Mouse (Mus musculus) right cerebral cortex, postnatal 36 days (tissue): Measurements from ENCODE around the gene Sp2.

Experiments used
- DNase-seq, 2 experiments: peaks; one replicate each; pipeline ENCODE4 v3.0.0; 2022; ENCODE audit warnings: low spot score in 2 of 2, mixed read lengths in 1 of 2

Sp2 gene

DNA sequence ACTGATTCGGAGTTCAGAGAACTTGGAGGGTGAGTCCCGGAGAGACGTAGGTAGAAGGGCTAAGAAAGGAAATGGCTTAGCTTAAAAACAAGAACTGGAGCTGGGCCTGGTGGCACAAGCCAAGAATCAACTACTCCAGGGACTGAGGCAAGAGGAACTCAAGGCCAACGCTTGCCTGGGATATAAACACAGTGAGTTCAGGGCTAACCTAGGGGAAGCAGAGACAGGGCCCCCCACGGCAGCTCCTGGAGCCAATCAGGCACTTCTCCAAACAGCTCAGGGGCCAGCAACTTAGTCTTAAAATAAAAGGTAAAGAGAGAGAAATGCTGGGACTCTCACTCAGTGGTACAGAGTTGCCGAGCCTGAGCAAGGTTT lies 44.3 kb downstream of the Sp2 start:
- no peak for DNase-seq

DNA sequence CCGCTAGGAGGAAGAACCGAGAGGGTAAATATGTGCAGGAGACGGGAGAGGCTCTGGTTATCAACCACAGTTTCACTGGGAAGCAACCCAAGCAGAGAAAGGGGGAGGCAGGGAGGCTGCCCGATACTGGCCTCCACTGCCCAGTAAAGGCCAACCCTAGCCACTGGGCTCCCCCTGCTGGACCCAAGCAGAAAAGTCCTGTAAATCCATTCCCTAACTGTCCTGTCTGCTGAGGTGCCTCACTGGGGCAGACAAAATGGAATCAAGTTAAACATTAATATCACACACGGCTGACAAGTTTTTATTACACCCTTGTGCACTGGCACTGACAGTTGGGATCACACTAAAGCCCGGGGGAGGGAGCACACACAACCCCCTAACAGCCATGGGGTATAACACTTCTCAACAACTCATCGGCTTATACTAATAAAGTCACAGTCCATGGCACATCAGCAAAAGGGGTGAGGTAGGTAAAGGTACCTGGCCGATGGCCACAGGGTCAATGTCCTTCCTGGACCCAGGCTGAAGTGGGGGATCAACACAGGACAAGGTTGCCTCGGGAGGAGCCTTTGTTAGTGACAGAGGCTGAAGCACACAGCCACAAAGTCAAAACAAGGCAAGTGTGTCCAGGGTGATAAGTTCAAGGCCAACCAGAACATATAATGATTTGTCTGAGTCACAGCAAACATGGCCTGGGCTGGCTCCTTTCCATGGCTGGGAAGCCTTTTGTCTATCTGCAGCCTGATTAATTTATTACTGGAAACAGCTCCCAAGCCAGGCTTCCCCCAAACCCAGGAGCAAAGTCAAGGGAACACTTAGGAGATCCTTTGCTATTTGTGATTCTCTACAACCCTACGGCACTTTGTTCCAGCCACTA lies 45.0 kb downstream of the Sp2 start:
- DNase-seq = no peak

DNA sequence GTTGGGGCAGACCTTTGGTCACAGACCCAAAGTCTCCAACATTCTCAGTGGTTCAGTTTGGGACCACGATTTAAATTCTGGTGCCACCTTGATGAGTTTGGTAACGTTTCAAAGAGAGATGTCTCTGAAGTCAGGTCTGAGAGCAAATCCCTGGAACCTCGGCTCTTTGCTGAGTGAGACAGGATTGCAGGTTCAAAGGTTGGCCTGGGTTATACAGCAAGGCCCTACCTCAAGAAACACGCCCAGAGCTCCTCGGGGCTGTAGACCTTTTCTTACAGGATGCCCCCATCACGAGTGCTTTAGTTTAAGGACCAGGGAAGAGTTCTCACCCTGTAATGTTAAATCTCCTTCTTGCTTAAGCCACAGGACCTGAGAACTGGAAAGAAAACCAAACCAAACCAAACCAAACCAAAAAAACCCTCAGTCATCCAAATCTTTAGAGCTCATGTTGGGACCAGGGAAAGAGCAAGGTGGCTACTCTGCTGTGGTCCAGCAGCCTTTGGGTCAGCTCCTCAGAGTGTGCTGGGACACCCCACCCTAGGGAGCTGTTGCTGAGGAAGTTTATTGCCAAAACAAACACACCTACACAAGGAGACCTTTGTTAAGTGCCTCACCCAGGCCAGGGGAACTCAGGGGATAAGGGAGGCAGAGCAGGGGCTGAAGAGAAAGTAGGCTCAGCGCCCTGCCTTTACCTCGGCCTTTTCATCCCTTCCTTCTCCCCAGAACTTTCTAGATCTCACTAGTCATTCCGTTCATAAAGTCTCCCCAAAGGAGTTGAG lies 46.7 kb downstream of the Sp2 start:
- DNase-seq = no peak

DNA sequence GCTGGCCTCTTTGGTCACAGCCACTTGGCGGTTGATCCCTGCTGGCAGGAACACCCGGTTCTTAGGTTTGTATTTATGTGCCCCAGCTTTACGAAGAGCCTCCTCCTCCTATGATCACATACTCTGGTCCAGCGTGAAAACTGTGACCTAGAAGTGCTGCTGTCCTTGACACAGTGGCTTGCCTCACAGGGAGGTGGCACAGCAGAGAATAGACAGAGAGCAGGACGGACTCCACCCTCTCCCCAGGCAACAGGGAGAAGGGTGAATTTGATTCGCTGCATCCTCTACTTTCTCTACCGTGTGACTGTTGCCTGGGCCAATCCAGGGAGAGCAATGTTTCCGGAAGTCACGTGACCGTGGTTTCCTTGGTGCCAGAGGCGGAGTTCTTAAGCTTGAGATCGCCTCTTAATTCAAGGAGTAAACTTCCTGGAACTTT lies 47.8 kb downstream of the Sp2 start:
- DNase-seq = no peak

- DNase-seq = no peak
Observed at GRCm38 (mm10) chr11:96933562-96934276, 49.0 kb downstream of the Sp2 start.

DNA sequence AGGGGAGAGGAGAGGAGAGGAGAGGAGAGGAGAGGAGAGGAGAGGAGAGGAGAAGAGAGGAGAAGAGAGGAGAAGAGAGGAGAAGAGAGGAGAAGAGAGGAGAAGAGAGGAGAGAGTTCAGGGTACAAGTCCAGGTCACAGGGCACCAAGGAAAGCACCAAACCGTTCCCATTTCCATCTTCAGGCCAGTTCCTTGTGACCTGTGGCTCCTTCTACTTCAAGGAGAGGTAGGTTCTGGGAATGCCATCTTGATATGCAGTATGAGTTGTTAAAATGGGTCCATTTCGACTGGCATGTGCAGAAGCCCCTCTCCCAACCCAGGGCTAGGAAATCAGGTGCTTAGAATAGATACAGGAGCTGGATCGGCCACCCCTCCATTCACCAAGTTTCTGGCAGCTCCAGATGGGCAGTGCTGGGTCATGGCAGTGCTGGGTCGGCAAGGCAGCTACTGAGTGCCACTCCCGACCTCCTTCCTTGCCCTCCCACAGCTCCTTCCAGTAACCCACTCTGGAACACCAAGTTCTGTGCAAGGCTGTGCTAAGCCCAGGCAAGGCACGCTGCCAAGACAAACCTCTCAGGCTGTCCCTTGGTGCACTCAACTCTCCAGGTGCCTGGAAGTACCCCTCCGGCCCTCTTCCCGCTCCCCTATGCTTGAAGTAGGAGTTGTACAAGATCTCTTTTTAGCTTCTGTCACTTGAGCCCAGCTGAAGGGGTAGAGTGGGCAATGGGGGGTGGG lies 51.3 kb downstream of the Sp2 start:
- DNase-seq = no peak

DNA sequence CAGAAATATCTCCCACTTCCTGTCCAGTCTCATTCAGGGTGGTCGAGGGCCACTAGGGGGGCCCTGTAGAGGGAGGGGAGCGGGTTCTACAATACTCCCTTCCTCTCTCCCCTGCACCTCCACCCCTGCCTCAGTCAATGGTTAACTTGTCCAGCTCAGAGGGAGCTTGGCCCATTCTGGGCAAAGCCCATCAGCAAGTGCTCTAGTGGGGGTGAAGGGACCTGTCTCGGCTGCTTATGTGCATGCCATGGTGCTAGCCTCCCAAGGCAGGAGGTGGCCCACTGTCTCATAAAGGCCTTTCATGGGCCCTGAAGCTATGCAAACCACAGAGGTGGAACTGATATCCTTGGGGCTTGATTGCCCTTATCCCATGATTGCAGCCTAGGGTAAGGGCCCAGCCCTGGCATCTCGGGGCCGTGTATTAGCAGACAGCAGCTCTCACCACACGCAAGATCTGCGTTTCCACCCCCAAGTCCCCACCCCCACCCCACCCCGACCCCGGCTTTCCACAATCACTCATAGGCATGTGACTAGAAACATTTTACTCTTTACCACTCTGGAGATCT lies 52.9 kb downstream of the Sp2 start:
- DNase-seq = no peak

DNA sequence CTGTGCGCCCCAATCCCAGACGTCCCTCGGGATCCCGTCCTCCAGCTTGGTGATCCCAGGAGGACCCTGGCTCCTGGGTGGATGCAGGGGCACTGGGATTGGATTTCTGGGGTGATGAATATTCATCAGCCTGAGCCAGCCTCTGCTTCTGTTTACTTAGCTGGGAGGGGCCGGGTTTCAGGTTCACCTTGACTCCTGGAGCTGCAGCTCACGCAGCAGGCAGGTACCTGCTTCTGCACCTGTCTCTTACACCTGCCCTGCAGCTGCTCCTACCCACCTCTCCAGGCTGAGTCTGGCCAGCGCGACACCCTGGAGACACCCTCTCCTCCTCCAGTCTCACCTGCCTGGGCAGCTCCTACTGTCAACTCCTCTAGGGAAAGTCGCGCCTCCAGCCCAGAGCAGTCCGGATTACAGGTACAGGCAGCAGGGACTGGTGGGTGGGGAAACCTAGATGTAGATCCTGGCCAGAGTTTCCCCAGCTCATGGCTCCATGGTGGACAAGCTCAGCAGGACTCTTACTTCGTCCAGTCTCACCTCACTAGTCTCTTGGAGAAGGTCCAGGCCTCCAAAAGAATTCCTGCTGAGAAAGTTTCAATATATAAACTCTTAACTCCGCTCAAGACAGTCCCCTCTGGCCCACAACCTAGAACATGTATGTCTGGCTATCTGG lies 53.5 kb downstream of the Sp2 start:
- DNase-seq = no peak

- no peak for DNase-seq
Observed at GRCm38 (mm10) chr11:96928691-96929090, 54.1 kb downstream of the Sp2 start.

- DNase-seq = no peak
Observed at GRCm38 (mm10) chr11:96928088-96928487, 54.7 kb downstream of the Sp2 start, which contains the start of gene Prr15l. Gene Prr15l (plus strand): TSS chr11:96928104.

DNA sequence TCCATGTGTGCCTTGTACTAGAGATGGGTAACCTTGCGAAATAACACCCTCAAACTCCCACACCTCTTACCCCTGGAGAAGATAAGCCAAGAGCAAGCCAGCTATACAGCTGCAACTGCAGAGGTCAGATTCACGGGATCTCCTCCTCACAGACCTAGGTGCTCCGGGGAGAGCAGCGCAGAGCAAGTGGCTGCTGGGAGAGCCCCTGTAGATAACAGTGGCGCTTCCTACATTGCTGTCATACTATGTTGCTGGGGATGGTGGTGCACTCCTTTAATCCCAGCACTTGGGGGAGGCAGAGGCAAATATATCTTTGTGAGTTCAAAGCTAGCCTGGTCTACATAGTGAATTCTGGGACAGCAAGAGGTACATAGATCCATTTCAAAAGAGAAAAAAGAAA lies 56.2 kb downstream of the Sp2 start:
- no peak for DNase-seq

DNA sequence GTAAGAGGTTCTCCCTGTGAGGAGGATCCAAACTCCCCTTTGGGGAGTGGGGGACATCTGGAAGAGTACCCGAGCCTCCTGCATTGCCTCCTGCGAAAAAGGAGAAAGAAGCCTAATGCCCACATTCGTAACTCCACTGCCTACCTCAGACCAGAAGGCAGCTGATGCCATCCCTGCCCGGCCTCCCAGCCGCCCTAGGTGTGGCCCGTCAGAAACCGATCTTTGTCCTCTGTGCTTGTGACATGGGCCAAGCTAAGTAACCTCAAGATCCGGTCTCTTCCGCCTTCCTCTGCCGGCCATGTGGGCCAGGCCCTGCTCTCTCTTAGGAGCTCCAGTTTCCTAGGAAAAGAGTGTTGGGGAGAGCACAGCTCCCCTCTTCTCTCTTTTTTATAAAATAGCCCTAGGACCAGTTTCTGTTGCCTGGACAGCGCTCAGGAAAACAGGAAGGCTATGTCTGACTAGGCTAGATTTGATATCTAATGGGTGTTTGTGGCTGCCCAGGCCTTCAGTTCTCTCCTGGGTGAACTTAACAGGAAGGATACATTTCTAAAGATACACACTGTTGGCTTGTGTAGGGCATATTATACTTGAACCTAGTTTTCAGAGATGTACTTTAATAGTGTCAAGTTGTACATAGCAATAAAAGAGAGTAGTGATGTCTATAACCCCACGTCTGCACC lies 57.1 kb downstream of the Sp2 start:
- no peak for DNase-seq

GRCm38 (mm10) chr11:96924861-96925260 lies 57.9 kb downstream of the Sp2 start:
- DNase-seq = no peak

DNA sequence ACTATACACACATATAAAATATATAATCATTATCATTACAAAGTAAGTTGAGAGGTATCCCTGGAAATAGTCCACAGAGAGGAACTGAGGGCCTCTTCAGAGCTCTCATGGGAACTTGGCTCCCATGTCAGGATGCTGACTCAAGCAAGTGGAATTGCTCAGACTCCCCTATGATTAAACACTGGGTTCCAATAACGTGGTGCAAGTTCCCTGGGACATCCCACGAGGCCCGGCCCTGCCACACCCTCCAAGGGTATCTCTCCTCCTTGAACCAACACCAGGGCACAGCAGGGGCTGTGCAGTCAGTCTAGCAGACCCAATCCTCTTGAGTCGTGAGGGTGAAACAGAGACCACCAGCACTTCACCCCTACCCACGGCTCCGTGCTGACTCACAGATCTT lies 63.8 kb downstream of the Sp2 start:
- no peak for DNase-seq

DNA sequence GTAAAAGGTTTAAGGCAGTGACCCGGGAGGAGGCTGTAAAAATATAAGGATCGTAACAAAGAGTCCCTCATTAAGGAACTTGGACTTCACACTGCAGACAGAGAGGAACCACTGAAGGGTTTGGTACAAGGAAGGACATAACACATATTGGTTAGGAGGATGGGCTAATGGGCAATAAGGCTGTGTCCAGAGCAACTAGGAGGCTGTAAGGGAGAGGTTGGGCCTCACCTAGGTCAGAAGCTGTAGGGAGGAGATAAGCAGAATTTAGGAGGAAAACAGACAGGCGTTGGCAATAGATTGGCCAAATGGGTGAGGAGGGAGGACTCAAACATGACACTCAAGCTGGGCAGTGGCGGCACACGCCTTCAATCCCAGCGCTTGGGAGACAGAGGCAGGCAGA lies 65.3 kb downstream of the Sp2 start:
- no peak for DNase-seq

- DNase-seq = no peak
Observed at GRCm38 (mm10) chr11:96916885-96917396, 65.8 kb downstream of the Sp2 start.

- peak; percentile 98 for DNase-seq
Observed at GRCm38 (mm10) chr11:96916044-96916884, 66.5 kb downstream of the Sp2 start, which contains the start of gene Cdk5rap3. Gene Cdk5rap3 (minus strand): TSS chr11:96916496.

- no peak for DNase-seq
Observed at GRCm38 (mm10) chr11:96912682-96913081, 70.1 kb downstream of the Sp2 start.

GRCm38 (mm10) chr11:96910003-96910402 lies 72.8 kb downstream of the Sp2 start:
- DNase-seq = peak; percentile 62 to 69
